Mouse (Mus musculus): ENCODE results near the gene Snx6. TPM values are rescaled to one million over a fixed set of nuclear protein-coding genes. Genes with fewer than 3 reads are reported as not detected.

Gene Snx6
- polyA plus RNA-seq, 1 experiment from 2014 or later = 167 TPM

DNA sequence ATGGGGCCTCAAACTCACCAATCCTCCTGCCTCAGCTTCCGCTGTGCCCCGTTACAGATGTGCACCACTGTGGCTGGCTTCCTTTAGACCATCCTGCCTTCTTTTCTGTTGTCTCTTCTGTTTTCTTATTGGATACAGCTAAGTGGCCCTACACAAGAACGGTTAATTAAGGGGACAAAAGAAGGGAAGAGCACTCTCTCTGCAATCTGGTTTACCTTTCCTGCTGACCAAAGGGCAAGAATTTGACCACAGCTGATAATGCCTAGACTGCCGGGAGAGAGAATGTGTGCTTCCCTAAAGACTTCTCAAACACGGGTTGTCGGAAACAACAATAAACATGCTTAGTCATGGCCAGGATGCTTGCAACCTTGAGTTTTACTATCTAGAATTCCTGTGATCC is 12.0 kb upstream of the Snx6 start:
- no peak overlapping the region for H3K27ac ChIP-seq (ENCODE audit: low read length)
- no peak overlapping the region for H3K4me3 ChIP-seq (replicated peaks; ENCODE audit: low read length)
- peaks cover 12% of the 10 kb centered on the region for H3K4me1 ChIP-seq (ENCODE audit: control insufficient read depth, insufficient read depth, low read length)
- no peak overlapping the region for H3K4me2 ChIP-seq (ENCODE audit: low read depth, low read length)
- no peaks in the 10 kb centered on the region for H3K27me3 ChIP-seq (ENCODE audit: control insufficient read depth, insufficient read depth, low read length)
- H3K36me3 ChIP-seq (ENCODE audit: control insufficient read depth, insufficient read depth, low read length) = no peaks in the 10 kb centered on the region
- no peak overlapping the region for H3K9ac ChIP-seq (ENCODE audit: low read length)
- WGBS = 47% methylated on average over 6 of the region's 6 CpGs
- no peak for ATAC-seq (ENCODE audit: insufficient read depth, low FRiP score)
- no peaks in the 10 kb centered on the region for H3K9me3 ChIP-seq (replicated peaks; ENCODE audit: control insufficient read depth, low read length)

DNA sequence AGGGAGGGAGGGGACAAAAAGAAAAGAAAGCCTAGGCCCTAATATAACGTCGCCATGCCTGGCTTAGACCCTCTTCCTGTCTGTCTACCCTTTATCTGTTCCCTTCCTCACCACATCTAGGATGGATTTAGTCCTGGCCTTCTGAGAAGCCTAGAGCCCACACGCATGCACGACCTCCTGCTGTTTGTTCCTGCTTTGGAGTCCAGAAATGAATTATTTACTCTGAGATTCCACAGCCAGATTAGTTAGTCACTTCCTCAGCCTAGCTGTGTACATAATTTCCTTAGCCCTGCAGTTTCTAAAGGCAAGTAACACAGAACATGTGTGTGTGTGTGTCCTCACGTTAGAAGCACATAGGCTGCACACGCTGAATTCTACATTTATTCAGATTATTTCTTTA is 10.6 kb upstream of the Snx6 start:
- ATAC-seq (ENCODE audit: insufficient read depth, low FRiP score) = peak; percentile 26; the same call in 1 of the 2 replicates
- no peak overlapping the region for H3K9ac ChIP-seq (ENCODE audit: low read length)
- H3K27ac ChIP-seq (ENCODE audit: low read length) = peak overlapping the region; percentile 12; the same call in 1 of the 2 replicates
- 41% methylated on average over 6 of the region's 6 CpGs for whole genome bisulfite sequencing
- no peaks in the 10 kb centered on the region for H3K9me3 ChIP-seq (replicated peaks; ENCODE audit: control insufficient read depth, low read length)
- H3K27me3 ChIP-seq (ENCODE audit: control insufficient read depth, insufficient read depth, low read length) = no peaks in the 10 kb centered on the region
- no peak overlapping the region for H3K4me3 ChIP-seq (replicated peaks; ENCODE audit: low read length)
- no peaks in the 10 kb centered on the region for H3K36me3 ChIP-seq (ENCODE audit: control insufficient read depth, insufficient read depth, low read length)
- H3K4me1 ChIP-seq (ENCODE audit: control insufficient read depth, insufficient read depth, low read length) = peaks cover 12% of the 10 kb centered on the region
- no peak overlapping the region for H3K4me2 ChIP-seq (ENCODE audit: low read depth, low read length)

DNA sequence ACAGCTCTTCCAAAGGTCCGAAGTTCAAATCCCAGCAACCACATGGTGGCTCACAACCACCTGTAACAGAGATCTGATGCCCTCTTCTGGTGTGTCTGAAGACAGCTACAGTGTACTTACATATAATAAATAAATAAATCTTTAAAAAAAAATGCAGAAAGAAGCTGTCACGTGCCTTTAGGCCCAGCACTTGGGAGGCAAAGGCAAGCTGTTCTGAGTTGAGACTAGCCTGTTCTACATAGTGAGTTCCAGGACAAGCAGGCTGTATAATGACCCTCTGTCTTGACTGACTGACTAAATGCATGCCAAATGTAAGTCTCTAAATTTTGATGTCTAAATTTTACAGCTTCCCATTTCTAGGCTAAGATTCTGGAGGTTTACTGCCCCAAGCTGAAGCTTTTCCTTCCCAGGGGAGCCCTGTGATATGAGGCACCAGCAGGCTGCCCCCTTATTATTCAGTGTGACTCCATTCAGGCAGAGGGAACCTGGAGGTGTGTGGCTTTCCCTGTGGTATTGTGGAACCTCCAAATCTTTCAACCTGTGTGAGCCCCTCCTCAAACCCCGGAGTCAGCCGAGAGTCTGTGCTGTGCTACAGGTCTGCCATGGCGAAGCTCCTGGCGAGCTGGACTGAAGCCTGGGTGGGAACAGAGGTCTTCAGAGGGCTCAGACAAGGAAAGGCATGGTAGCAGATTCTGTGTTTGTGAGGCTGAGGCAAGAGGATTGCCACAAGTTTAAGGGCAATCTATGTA is 9.9 kb upstream of the Snx6 start:
- H3K9ac ChIP-seq (ENCODE audit: low read length) = 0 out of 2 replicates have a peak overlapping the region, but pooled peaks have one; percentile 0
- H3K4me2 ChIP-seq (ENCODE audit: low read depth, low read length) = no peak overlapping the region
- H3K27ac ChIP-seq (ENCODE audit: low read length) = no peak overlapping the region; the same call in 1 of the 2 replicates

DNA sequence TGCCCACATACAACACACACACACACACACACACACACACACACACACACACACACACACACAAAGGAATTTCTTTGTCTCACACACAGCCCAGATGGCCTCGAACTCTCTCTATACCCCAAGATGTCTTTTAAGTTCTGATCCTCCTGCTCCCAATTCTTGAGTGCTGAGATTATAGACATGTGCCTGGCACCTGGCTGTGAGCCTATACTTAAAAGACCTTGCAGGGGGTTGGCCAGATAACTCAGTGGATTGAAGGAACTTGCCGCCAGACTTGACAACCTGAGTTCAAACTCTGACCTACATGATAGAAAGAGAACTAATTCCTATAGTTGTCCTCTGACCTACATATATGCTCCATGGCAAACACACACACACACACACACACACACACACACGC is 8.0 kb upstream of the Snx6 start:
- no peak overlapping the region for H3K27ac ChIP-seq (ENCODE audit: low read length)
- ATAC-seq (ENCODE audit: insufficient read depth, low FRiP score) = no peak
- 78% methylated on average over 3 of the region's 3 CpGs for WGBS
- no peaks in the 10 kb centered on the region for H3K27me3 ChIP-seq (ENCODE audit: control insufficient read depth, insufficient read depth, low read length)
- H3K4me1 ChIP-seq (ENCODE audit: control insufficient read depth, insufficient read depth, low read length) = peaks cover 7% of the 10 kb centered on the region; the same call in 1 of the 2 replicates
- no peaks in the 10 kb centered on the region for H3K36me3 ChIP-seq (ENCODE audit: control insufficient read depth, insufficient read depth, low read length)
- H3K4me2 ChIP-seq (ENCODE audit: low read depth, low read length) = no peak overlapping the region
- no peak overlapping the region for H3K9ac ChIP-seq (ENCODE audit: low read length)
- no peak overlapping the region for H3K4me3 ChIP-seq (replicated peaks; ENCODE audit: low read length)
- no peaks in the 10 kb centered on the region for H3K9me3 ChIP-seq (replicated peaks; ENCODE audit: control insufficient read depth, low read length)

More for the DNA sequence above, 9.9 kb upstream of the Snx6 start:
- Histone ChIP-seq H3K4me1 (ENCODE audit: control insufficient read depth, insufficient read depth, low read length) (peaks cover 12% of the 10 kb centered on the region), H3K9me3 (replicated peaks; ENCODE audit: control insufficient read depth, low read length) (no peaks in the 10 kb centered on the region), H3K4me3 (replicated peaks; ENCODE audit: low read length) (no peak overlapping the region), H3K27me3 (ENCODE audit: control insufficient read depth, insufficient read depth, low read length) (no peaks in the 10 kb centered on the region), H3K36me3 (ENCODE audit: control insufficient read depth, insufficient read depth, low read length) (no peaks in the 10 kb centered on the region)
- no peak for ATAC-seq (ENCODE audit: insufficient read depth, low FRiP score)
- 81% methylated on average over 6 of the region's 6 CpGs for WGBS

DNA sequence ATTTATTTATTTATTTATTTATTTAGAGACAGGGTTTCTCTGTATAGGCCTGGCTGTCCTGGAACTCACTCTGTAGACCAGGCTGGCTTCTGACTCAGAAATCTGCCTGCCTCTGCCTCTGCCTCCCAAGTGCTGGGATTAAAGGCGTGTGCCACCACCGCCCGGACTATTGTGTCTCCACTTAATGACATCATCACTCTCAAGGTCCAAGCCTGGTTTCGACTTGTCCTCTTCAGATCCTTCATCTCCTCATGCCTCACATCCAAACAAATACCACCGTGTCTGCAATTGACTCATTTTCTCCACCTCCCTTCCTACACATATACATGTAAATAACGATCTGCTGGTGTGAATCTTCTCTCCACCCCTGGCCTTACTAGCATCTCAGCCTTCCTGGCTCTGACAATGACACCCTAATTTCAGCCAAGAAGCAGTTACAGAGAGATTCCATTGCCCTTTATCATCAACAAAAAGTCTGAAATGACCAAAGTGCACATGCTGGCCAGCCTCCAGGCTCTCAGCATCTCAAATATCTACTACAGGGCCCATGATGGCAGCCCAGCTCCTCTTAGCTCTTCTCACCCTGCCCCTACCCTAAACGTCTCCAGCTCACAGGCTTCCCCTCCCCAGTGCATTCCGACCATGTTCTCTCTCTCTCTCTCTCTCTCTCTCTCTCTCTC is 1.2 kb upstream of the Snx6 start:
- ATAC-seq (ENCODE audit: insufficient read depth, low FRiP score) = no peak
- H3K4me2 ChIP-seq (ENCODE audit: low read depth, low read length) = no peak overlapping the region
- H3K4me1 ChIP-seq (ENCODE audit: control insufficient read depth, insufficient read depth, low read length) = peaks cover 16% of the 10 kb centered on the region; the same call in 1 of the 2 replicates
- no peak overlapping the region for H3K27ac ChIP-seq (ENCODE audit: low read length)
- no peak overlapping the region for H3K4me3 ChIP-seq (replicated peaks; ENCODE audit: low read length)
- no peaks in the 10 kb centered on the region for H3K27me3 ChIP-seq (ENCODE audit: control insufficient read depth, insufficient read depth, low read length)
- WGBS = 84% methylated on average over 8 of the region's 8 CpGs
- H3K9ac ChIP-seq (ENCODE audit: low read length) = no peak overlapping the region
- H3K36me3 ChIP-seq (ENCODE audit: control insufficient read depth, insufficient read depth, low read length) = no peaks in the 10 kb centered on the region
- no peaks in the 10 kb centered on the region for H3K9me3 ChIP-seq (replicated peaks; ENCODE audit: control insufficient read depth, low read length)

DNA sequence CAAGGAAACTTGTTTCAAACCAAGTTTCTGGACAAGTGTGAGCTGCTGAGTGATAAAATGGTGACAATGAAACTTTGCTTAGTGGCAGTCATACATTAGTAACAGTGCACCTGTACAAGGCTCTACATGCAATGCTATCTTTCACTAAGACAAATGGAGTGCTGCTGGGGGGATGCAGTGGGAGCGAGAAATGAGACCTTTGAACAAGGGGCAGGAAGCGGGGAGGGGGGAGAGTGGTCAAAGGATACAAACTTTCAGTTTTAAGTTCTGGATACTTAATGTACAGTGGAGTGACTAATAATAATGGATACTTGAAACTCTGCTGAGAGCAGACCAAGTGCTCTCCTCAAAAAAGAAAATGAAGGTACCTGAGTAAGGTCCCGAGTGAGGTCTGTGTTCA is 1.1 kb downstream of the Snx6 start:
- Histone ChIP-seq H3K4me2 (ENCODE audit: low read depth, low read length) (peak overlapping the region; percentile 63), H3K27me3 (ENCODE audit: control insufficient read depth, insufficient read depth, low read length) (no peaks in the 10 kb centered on the region), H3K36me3 (ENCODE audit: control insufficient read depth, insufficient read depth, low read length) (no peaks in the 10 kb centered on the region), H3K9me3 (replicated peaks; ENCODE audit: control insufficient read depth, low read length) (no peaks in the 10 kb centered on the region), H3K4me1 (ENCODE audit: control insufficient read depth, insufficient read depth, low read length) (peaks cover 24% of the 10 kb centered on the region), H3K9ac (ENCODE audit: low read length) (peak overlapping the region; percentile 4), H3K27ac (ENCODE audit: low read length) (no peak overlapping the region), H3K4me3 (replicated peaks; ENCODE audit: low read length) (peak overlapping the region; percentile 99)
- WGBS = 10% methylated on average over 3 of the region's 3 CpGs
- no peak for ATAC-seq (ENCODE audit: insufficient read depth, low FRiP score)

DNA sequence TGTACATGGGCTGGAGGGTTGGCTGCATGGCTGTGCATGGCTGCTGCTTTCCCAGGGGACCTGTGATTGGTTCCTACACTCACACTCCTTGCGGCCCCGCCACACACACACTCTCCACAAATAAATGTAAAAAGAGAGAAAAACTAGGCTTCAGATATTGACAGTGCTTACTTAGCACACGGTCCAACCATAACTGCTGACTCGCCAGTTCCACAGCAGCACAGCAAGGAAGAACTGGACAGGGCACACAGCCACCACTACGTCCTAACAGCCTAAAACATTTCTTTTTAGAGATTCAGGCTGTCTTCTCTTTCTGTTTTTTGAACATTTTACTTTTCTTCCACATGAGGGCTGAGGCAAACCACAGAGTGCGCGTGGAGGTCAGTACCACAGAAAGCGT is 4.0 kb downstream of the Snx6 start:
- no peak overlapping the region for H3K4me3 ChIP-seq (replicated peaks; ENCODE audit: low read length)
- H3K4me2 ChIP-seq (ENCODE audit: low read depth, low read length) = no peak overlapping the region
- H3K36me3 ChIP-seq (ENCODE audit: control insufficient read depth, insufficient read depth, low read length) = no peaks in the 10 kb centered on the region
- no peaks in the 10 kb centered on the region for H3K9me3 ChIP-seq (replicated peaks; ENCODE audit: control insufficient read depth, low read length)
- 77% methylated on average over 8 of the region's 8 CpGs for WGBS
- no peak overlapping the region for H3K9ac ChIP-seq (ENCODE audit: low read length)
- ATAC-seq (ENCODE audit: insufficient read depth, low FRiP score) = no peak
- H3K27me3 ChIP-seq (ENCODE audit: control insufficient read depth, insufficient read depth, low read length) = no peaks in the 10 kb centered on the region
- peak overlapping the region; percentile 36; the same call in 1 of the 2 replicates for H3K27ac ChIP-seq (ENCODE audit: low read length)
- peaks cover 30% of the 10 kb centered on the region for H3K4me1 ChIP-seq (ENCODE audit: control insufficient read depth, insufficient read depth, low read length)

DNA sequence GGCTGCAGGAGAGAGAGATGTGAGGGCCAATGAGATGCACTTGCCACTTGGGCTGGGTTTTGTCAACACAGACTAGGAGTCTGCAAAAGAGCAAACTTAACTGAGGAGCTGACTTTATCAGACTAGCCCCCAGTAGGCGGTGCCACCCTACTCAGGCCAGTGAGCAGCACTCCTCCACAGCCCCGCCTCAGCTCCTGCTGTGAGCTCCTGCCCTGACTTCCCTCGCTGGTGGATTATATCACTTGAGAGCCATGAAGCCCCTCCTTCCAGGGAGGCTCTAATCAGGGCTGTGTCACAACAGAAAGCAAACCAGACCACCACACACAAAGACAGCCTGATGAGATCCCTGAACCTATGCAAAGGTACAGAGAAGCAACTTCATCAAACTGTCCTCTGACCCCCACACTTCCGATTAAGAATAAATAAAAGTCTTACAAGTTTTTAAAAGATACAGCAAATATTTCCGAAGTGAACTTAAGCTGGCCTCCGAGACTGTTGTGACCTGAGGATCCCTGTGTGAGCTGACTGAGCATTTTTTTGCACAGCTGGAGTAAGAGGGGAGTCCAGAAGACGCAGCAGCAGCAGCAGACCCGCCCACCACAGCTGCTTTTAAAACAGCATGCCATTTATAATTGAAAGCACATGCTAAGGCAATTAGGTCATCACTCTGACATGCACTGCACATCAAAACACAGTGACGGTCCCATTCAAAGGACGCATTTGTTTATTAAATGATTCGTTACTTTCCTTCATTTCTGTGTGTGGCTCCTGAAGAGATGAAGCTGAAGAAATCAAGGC is 6.0 kb downstream of the Snx6 start:
- Histone ChIP-seq H3K27me3 (ENCODE audit: control insufficient read depth, insufficient read depth, low read length) (no peaks in the 10 kb centered on the region), H3K4me1 (ENCODE audit: control insufficient read depth, insufficient read depth, low read length) (peaks cover 30% of the 10 kb centered on the region), H3K4me2 (ENCODE audit: low read depth, low read length) (peak overlapping the region; percentile 39), H3K9me3 (replicated peaks; ENCODE audit: control insufficient read depth, low read length) (no peaks in the 10 kb centered on the region), H3K36me3 (ENCODE audit: control insufficient read depth, insufficient read depth, low read length) (no peaks in the 10 kb centered on the region), H3K4me3 (replicated peaks; ENCODE audit: low read length) (no peak overlapping the region), H3K27ac (ENCODE audit: low read length) (peak overlapping the region; percentile 35), H3K9ac (ENCODE audit: low read length) (no peak overlapping the region)
- ATAC-seq (ENCODE audit: insufficient read depth, low FRiP score) = peak; percentile 86
- WGBS = 13% methylated on average over 11 of the region's 11 CpGs

DNA sequence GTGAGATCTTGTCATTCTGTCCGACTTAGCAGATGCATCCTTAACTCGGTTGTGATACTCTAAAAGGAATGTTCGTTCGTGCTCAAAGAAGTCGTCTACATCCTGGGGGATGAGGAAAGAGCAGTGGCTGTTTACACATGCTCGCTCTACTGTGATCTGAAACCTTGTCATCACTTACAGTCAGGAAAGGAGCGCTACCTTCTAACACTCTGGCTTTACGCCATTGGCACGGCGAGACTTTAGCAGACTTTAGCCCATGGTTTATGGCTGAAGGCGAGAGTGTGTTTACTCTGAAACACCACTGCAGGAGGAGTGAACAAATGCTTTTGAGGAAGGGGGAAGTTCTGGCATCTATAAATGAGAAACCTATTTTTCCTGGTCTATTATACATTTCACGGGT is 31.9 kb downstream of the Snx6 start:
- no peaks in the 10 kb centered on the region for H3K9me3 ChIP-seq (replicated peaks; ENCODE audit: control insufficient read depth, low read length)
- no peak overlapping the region for H3K4me2 ChIP-seq (ENCODE audit: low read depth, low read length)
- H3K27me3 ChIP-seq (ENCODE audit: control insufficient read depth, insufficient read depth, low read length) = no peaks in the 10 kb centered on the region
- H3K36me3 ChIP-seq (ENCODE audit: control insufficient read depth, insufficient read depth, low read length) = peaks cover 25% of the 10 kb centered on the region
- no peak overlapping the region for H3K9ac ChIP-seq (ENCODE audit: low read length)
- ATAC-seq (ENCODE audit: insufficient read depth, low FRiP score) = no peak
- H3K4me1 ChIP-seq (ENCODE audit: control insufficient read depth, insufficient read depth, low read length) = no peaks in the 10 kb centered on the region
- WGBS = 84% methylated on average over 12 of the region's 12 CpGs
- no peak overlapping the region for H3K4me3 ChIP-seq (replicated peaks; ENCODE audit: low read length)
- no peak overlapping the region for H3K27ac ChIP-seq (ENCODE audit: low read length)

Data from stomach, embryonic 16.5 days (tissue).